11 mouse cellular contexts compared by ENCODE assay signal in genomic region chr15:91613981-91614665, GRCm38 (mm10). TPM values are rescaled to one million over a fixed set of nuclear protein-coding genes. Genes with fewer than 3 reads are reported as not detected.
DNase-seq lines count a peak whose midpoint lies in the region; ATAC-seq and TF ChIP-seq lines count a peak whose summit lies in the region.
"Had no signal": no experiment of that assay in that cellular context is flagged by ENCODE, and none has a peak within 500 bp of the region (broad histone marks: within the 10 kb centered on the region; RNA-seq: fewer than 3 reads in every experiment).

No protein-coding gene starts in this region.

- peak; percentile 63 for DNase-seq in brain, embryonic 14.5 days (ENCODE audit: low read depth)
- DNase-seq in cerebellum, adult 9-10 months = peak; percentile 95
- DNase-seq in layer of hippocampus, adult 2 months (ENCODE audit: low spot score in 2 of 2) = peak; percentile 72 to 83
- DNase-seq in left cerebral cortex, postnatal 4 days = peak; percentile 14
- DNase-seq in heart, postnatal 36 days = no peak
- no peak for DNase-seq in adrenal gland, adult 2 months
- no peak for DNase-seq in lung, postnatal 14 days
- DNase-seq: embryo, embryonic 11 days; kidney, adult 18-20 months had no signal

- H3K4me2 ChIP-seq in heart, embryonic 12.5 days = no peak overlapping the region
- H3K4me2 ChIP-seq: liver, embryonic 15.5 days had no signal

- no peaks in the 10 kb centered on the region for H3K4me1 ChIP-seq in heart, embryonic 12.5 days (replicated peaks)
- H3K4me1 ChIP-seq: liver, embryonic 15.5 days had no signal

- peak overlapping the region; percentile 95 for H3K27ac ChIP-seq in layer of hippocampus, adult 2 months
- H3K27ac ChIP-seq in heart, embryonic 12.5 days (ENCODE audit: poor library complexity, severe bottlenecking) = no peak overlapping the region
- H3K27ac ChIP-seq: liver, embryonic 15.5 days had no signal

- ATAC-seq in heart, embryonic 12.5 days (ENCODE audit: insufficient number of reproducible peaks, low FRiP score) = no peak

- no peak overlapping the region for H3K9ac ChIP-seq in heart, embryonic 12.5 days
- H3K9ac ChIP-seq: liver, embryonic 15.5 days had no signal

- no peak for TF ChIP-seq CTCF in brain, embryonic 14.5 days (IDR thresholded peaks at IDR 0.05; ENCODE audit: borderline replicate concordance, extremely low read depth, insufficient read depth, insufficient read length)
- TF ChIP-seq CTCF in layer of hippocampus, adult 2 months (conservative IDR thresholded peaks at IDR 0.05) = no peak

- no peaks in the 10 kb centered on the region for H3K9me3 ChIP-seq in heart, embryonic 12.5 days (replicated peaks)
- H3K9me3 ChIP-seq: liver, embryonic 15.5 days had no signal

- WGBS in heart, embryonic 12.5 days = 86% methylated on average over 11 of the region's 11 CpGs

- H3K36me3 ChIP-seq in heart, embryonic 12.5 days = no peaks in the 10 kb centered on the region
- H3K36me3 ChIP-seq: liver, embryonic 15.5 days had no signal

- intact Hi-C loops in left cerebral cortex, postnatal 4 days (cut with DNase I) = no loop called here
- intact Hi-C loops in heart, postnatal 36 days (cut with DNase I) = no loop called here

- H3K27me3 ChIP-seq in heart, embryonic 12.5 days (replicated peaks) = no peaks in the 10 kb centered on the region
- H3K27me3 ChIP-seq: liver, embryonic 15.5 days had no signal

- peak overlapping the region; percentile 13; the same call in 1 of the 2 replicates for H3K4me3 ChIP-seq in layer of hippocampus, adult 2 months
- no peak overlapping the region for H3K4me3 ChIP-seq in heart, embryonic 12.5 days
- H3K4me3 ChIP-seq: liver, embryonic 15.5 days had no signal

- TF ChIP-seq POLR2A in brain, embryonic 14.5 days (IDR thresholded peaks at IDR 0.05; ENCODE audit: borderline replicate concordance, extremely low read depth, insufficient read depth, insufficient read length, poor library complexity, severe bottlenecking) = no peak

RNA-seq across cellular contexts. Expression of gene Slc2a13, which starts 41.1 kb away (rescaled TPM):
- 4.2 and 6.3 TPM in 2 replicates for polyA plus RNA-seq in brain, embryonic 14.5 days (2012; rRNA removed)
- 10 to 100 TPM; 66.8 to 71.7 TPM for total RNA-seq in layer of hippocampus, adult 2 months (2021)
- total RNA-seq in left cerebral cortex, postnatal 4 days (2021) = 10 to 100 TPM; 26.0 to 27.3 TPM
- 1 to 10 TPM; 1.0 to 1.1 TPM for total RNA-seq in heart, postnatal 36 days (2021)
- polyA plus RNA-seq in heart, embryonic 12.5 days (2016; fragmentation: Nextera tagmentation; extraction: Ambion mirVana) = 2.2 and 2.5 TPM in 2 replicates
- 1 to 10 TPM; 3.3 to 4.0 TPM for total RNA-seq in adrenal gland, adult 2 months (2021)
- 1.0 and 2.0 TPM in 2 replicates for polyA plus RNA-seq in adrenal gland, adult 2 months (2012; rRNA removed)

RNA-seq across cellular contexts. Expression of gene Lrrk2, which starts 58.9 kb away (rescaled TPM):
- polyA plus RNA-seq in brain, embryonic 14.5 days (2012; rRNA removed) = 1.2 and 2.3 TPM in 2 replicates
- 10 to 100 TPM; 22.0 to 22.3 TPM for total RNA-seq in layer of hippocampus, adult 2 months (2021)
- 1 to 10 TPM; 6.1 to 8.1 TPM for total RNA-seq in left cerebral cortex, postnatal 4 days (2021)
- 10 to 100 TPM; 12.5 to 14.3 TPM for total RNA-seq in heart, postnatal 36 days (2021)
- polyA plus RNA-seq in heart, embryonic 12.5 days (2016; fragmentation: Nextera tagmentation; extraction: Ambion mirVana) = 6.5 and 8.3 TPM in 2 replicates
- 10 to 100 TPM; 19.2 to 79.2 TPM for total RNA-seq in adrenal gland, adult 2 months (2021)
- 3.3 and 6.4 TPM in 2 replicates for polyA plus RNA-seq in adrenal gland, adult 2 months (2012; rRNA removed)

Comparison
In these comparisons a context has a peak if more than half of its experiments do, and no peak if none do; other contexts are left out.
1. DNase-seq: peak in brain, embryonic 14.5 days (single experiment), cerebellum, adult 9-10 months (single experiment), layer of hippocampus, adult 2 months (2 of 2) and left cerebral cortex, postnatal 4 days (single experiment); none in heart, postnatal 36 days (0 of 2), adrenal gland, adult 2 months (single experiment) and lung, postnatal 14 days (single experiment).
2. RNA of gene Slc2a13, which starts 41.1 kb away (total RNA-seq): 66.8 to 71.7 TPM in layer of hippocampus, adult 2 months and 26.0 to 27.3 TPM in left cerebral cortex, postnatal 4 days; 3.3 to 4.0 TPM in adrenal gland, adult 2 months and 1.0 to 1.1 TPM in heart, postnatal 36 days; every median in the first group is over 4 times any median in the second.